Mouse (Mus musculus): ENCODE measurements around the gene Grin3a. TPM values are rescaled to one million over a fixed set of nuclear protein-coding genes. Genes with fewer than 3 reads are reported as not detected.

The Grin3a gene
- total RNA-seq, 2 experiments from 2014 or later, result 30.0 to 32.8 TPM

DNA sequence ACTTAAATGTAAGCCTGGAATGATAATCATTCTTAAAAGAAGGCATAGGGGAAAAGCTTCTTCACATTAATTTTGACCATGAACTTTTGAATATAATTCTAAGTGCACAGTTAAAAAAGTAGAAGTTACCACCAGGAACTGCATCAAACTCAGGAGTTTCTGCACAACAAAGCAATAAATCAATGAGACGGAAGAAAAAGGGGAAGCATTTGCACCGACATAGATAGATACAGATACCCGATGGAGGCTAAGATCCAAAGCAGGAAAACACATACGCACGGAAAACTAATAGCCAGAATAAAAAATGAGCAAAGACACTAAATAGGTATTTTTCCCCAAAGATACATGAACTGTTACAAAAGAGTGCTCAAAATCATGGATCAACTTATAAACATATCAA, 102.7 kb downstream of the Grin3a start:
- H3K4me3 ChIP-seq, result no peak overlapping the region
- intact Hi-C loops (cut with DNase I), result no loop called here
- no peak for DNase-seq (ENCODE audit: extremely low spot score in 1 of 2, low spot score in 2 of 2)
- H3K27ac ChIP-seq, result no peak overlapping the region
- TF ChIP-seq CTCF (IDR thresholded peaks at IDR 0.05), result no peak

DNA sequence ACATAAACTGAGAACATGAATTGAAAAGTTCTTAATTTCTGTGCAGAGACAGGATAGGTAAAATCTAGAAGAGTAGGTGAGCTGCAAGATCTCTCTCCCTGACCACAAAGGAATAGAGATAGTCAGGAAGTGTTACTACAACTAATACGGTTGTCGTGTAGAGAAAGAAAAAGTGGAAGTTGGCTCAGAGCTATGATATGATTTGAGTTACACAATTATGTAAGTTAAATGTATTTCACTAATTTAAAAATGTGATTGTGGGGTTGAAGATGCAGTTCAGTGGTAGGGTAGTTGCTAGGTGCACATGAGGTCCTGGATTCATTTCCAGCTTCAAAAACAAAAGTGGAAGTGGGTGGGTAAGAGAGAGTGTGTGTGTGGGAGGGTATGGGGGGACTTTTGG, 103.6 kb downstream of the Grin3a start:
- no peak for TF ChIP-seq CTCF (IDR thresholded peaks at IDR 0.05)
- no peak overlapping the region for H3K4me3 ChIP-seq
- intact Hi-C loops (cut with DNase I), result no loop called here
- no peak overlapping the region for H3K27ac ChIP-seq
- no peak for DNase-seq (ENCODE audit: extremely low spot score in 1 of 2, low spot score in 2 of 2)

DNA sequence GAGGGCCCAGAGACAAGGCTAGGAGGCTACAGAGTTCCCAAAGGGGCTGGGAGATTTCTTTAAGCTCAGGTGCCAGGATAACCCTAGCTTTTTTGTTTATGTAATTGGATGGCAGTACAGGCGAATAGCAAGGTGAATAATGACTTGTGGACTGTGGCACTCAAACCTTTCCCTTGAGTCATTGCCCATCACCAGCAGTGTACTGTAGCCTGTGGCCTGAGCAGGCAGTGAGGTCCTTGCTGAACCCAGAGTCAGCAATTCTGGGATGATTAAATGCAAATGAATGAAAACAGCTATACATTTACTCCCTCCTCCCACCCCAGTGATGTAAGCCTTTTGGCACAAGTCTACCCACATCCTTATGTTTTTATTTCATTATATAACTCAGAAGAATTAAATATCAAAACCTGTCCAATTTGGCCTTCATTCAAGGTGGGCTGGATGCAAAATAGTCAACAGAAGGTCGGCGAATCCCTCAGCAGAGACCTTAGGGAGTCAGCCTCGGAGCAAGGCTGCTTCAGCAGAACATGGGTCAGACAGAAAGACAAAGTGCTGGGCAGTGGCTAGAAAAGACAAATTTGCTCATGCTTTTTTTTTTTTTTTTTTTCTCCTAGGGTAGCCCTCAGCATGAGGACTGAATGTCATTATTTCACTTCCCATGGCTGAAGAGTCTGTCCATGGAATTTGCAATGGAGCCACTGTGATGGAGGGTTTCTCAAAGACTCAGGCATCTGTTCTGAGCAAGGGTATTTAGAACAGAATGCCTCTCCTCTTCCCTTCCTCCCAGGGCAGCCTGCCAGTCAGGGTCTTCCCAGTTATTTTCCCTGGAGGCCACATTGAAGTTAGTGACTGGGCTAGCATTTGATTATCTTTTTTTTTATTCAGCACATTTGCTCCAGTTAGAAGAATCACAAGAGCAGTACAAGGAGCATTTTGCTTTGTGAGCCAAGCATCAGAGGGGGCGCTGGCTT, 104.5 kb downstream of the Grin3a start:
- no peak for TF ChIP-seq CTCF (IDR thresholded peaks at IDR 0.05)
- DNase-seq (ENCODE audit: extremely low spot score in 1 of 2, low spot score in 2 of 2), result no peak
- Histone ChIP-seq H3K27ac (no peak overlapping the region; the same call in 1 of the 2 replicates), H3K4me3 (no peak overlapping the region)
- intact Hi-C loops (cut with DNase I), result no loop called here

DNA sequence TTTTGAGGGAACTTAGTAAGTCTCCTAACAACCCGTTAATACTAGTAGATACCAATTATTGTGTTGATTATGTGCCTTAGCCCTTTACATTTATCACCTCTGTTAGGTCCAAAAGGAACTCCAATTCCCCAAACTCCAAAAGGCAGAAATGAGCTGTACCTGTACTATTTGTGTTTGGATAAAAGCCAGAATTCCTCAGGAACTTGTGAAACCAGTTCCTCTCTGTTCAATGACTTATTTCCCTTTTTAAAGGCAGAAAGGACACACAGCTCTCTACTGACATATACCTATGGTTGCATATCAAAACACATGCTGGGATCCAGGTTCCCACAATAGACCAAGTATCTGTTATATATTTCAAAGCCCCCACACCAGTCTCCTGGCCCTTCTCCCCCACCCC, 106.0 kb downstream of the Grin3a start:
- DNase-seq (ENCODE audit: extremely low spot score in 1 of 2, low spot score in 2 of 2), result no peak
- intact Hi-C loops (cut with DNase I), result no loop called here
- no peak for TF ChIP-seq CTCF (IDR thresholded peaks at IDR 0.05)
- Histone ChIP-seq H3K27ac (no peak overlapping the region), H3K4me3 (no peak overlapping the region)

DNA sequence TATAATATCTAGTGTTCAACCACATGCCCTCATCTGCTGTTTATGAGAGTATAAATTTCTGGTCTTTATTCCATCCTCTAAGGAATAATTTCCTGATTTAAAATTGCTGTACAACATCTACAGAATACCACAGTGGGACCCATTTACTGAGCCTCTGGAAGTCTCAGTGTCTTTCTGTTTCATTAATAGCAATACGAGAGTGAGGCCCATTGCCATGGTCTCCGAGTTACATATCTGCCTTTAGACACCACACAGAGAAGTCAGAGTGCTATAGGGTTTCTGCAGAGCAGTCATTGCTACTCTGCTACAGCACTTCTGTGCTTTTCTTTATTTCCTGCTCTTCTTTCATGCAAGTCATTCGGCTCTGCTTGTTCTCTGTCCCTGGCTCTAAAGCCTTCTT, 116.2 kb downstream of the Grin3a start:
- intact Hi-C loops (cut with DNase I), result no loop called here
- Histone ChIP-seq H3K27ac (no peak overlapping the region), H3K4me3 (no peak overlapping the region)
- no peak for DNase-seq (ENCODE audit: extremely low spot score in 1 of 2, low spot score in 2 of 2)
- no peak for TF ChIP-seq CTCF (IDR thresholded peaks at IDR 0.05)

DNA sequence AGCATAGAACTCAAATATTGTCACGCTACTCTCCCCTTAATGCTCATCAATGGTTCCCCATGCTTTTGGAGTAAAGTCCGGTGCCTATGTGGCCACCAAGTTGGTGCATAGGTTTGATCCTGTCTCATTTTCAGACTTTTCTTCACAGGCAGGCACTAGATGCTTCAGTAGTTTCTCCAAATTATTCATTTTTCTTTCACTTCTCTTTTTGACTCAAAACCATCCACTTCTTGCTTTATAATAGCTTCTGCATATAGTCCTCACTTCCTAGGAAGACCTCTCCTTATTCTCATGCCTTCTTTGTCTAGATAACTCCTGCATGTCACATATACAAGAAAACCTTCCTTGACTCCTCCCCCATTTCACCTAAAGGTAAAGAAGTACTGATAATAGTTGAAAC, 121.6 kb downstream of the Grin3a start:
- Histone ChIP-seq H3K4me3 (no peak overlapping the region), H3K27ac (no peak overlapping the region)
- DNase-seq (ENCODE audit: extremely low spot score in 1 of 2, low spot score in 2 of 2), result no peak
- intact Hi-C loops (cut with DNase I), result no loop called here
- TF ChIP-seq CTCF (IDR thresholded peaks at IDR 0.05), result no peak

DNA sequence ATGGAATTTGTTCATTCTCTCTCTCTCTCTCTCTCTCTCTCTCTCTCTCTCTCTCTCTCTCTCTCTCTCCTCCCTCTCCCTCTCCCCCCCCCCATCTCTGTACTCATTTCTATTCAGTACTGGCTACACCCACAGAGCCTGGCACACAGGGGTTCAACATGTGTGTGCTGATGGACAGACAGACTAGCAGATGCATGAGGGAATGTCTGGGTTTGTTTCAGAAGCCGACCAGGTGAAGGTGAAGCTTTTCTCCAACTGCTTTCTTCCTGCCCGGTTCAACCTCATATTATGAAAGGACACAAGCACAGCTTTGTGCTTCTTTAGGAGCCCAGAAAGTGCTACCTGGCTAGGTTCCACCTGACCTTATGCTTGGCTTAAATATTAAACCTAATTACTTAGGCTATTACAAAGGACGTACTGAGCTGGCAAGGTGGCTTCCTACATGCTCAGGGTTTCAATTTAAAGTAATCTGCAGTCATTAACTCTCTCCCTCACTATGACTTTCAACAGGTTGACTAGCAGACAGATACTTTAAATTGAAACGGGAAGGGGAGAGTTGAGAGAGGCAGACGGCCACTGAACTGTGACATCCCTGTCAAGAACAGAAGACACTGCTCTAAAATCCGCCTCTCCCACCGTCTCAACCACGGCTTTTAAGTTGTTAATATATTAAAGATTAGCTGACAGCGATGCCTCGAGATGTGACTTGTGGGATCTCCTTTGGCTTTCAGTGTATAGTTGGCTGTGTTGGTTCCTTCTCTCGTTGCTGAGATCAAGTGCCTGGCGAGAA, 153.9 kb downstream of the Grin3a start:
- intact Hi-C loops (cut with DNase I), result no loop called here
- Histone ChIP-seq H3K27ac (no peak overlapping the region), H3K4me3 (no peak overlapping the region)
- DNase-seq (ENCODE audit: extremely low spot score in 1 of 2, low spot score in 2 of 2), result no peak
- no peak for TF ChIP-seq CTCF (IDR thresholded peaks at IDR 0.05)

DNA sequence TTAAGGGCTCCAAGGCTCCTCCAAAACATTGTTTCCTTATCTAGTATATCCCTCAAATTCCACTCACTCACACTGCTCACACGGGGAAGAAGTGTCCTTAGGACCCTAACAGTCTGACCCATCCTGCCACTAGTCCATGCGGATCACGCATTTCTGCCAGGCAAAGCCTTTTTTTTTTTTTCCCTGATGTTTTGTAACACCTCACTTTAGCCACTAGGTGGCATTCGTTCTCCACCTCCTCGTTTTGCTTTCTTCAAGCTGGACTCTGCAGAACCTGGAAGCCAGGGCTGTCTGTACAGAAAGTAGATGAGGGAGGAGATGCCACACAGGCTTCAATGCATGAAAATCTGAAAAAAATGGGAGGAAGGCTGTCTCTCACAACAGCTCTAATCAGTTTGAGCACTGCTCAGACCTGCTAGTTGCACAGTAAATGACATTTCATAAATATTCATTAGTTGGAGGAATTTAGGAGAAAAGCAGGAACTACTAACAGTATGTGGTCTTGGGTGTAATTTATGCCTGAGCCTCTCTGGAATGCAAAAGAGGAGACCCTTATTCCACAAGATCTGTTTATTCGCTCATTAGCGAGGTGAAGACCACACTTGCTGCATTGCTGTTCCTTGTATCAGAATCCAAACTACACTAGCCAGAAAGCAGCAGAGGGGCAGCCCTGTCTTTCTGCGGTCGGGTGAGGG, 156.8 kb downstream of the Grin3a start:
- intact Hi-C loops (cut with DNase I), result loop anchor here (1.0 to 5.0 kb wide), 3 partner anchors 156 to 989 kb away; partner anchors contain the start of gene Grin3a
- Histone ChIP-seq H3K27ac (no peak overlapping the region), H3K4me3 (no peak overlapping the region)
- DNase-seq (ENCODE audit: extremely low spot score in 1 of 2, low spot score in 2 of 2), result peak; percentile 46 to 52
- TF ChIP-seq CTCF (IDR thresholded peaks at IDR 0.05), result peak; percentile 88

DNA sequence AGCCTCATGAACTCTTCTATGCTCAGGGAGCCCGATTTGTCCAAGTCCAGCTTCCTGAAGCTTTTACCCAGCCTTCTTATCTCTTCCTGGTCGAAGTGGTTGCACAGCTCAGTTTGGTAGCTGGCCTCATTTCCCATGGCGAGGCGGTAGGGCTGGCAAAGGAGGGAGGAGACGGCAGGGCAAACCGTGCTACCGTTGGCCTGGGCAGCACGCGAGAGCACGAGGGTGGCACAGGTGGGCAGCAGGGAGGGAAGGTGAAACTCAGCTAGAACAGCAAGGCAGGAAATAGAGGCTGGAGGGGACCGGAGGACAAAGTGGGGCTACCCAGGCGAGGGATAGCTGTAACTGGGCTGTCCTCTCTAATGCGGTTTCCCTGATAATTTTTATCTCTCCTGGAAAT, 163.7 kb downstream of the Grin3a start, which contains the start of gene Ppp3r2:
Ppp3r2 (minus strand) TSS at position 213 of the 400 bp plus-strand sequence.
- TF ChIP-seq CTCF (IDR thresholded peaks at IDR 0.05), result no peak
- intact Hi-C loops (cut with DNase I), result no loop called here
- DNase-seq (ENCODE audit: extremely low spot score in 1 of 2, low spot score in 2 of 2), result no peak
- H3K4me3 ChIP-seq, result no peak within 1 kb of the TSS
- H3K27ac ChIP-seq, result no peak within 1 kb of the TSS

DNA sequence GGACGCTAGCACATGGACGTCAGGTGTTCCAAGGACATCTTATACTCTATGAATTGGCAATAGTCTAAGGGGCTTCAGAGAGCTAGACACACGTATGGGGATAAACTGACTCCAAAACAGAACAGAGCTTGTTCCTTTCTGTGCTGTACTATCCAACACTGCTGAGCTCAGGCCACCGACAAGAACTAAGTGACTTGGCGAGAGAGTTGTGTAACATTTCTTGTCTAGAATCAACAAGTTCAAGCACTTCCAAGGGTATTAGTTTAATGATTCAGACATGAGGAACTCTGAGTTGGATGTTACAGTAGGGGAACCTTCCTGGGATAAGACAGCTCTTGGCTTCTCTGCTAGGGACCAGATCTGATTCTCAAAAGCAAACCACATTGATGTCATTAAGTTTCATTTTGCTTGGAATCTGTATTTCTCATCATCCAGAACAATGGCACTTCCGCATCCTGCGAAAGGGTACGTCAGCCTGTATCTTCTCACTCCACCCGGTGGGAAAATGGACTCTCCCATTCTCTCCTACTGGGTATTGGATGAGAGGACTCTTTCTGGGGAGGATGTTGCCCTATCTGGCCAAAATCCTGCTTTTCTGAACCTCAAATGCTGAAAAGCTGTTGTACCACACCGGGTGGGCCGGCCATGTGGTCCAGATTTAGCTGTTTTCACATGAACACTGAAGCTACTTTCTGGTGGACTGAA, 165.2 kb downstream of the Grin3a start:
- H3K27ac ChIP-seq, result no peak overlapping the region
- TF ChIP-seq CTCF (IDR thresholded peaks at IDR 0.05), result no peak
- intact Hi-C loops (cut with DNase I), result no loop called here
- H3K4me3 ChIP-seq, result no peak overlapping the region
- no peak for DNase-seq (ENCODE audit: extremely low spot score in 1 of 2, low spot score in 2 of 2)

DNA sequence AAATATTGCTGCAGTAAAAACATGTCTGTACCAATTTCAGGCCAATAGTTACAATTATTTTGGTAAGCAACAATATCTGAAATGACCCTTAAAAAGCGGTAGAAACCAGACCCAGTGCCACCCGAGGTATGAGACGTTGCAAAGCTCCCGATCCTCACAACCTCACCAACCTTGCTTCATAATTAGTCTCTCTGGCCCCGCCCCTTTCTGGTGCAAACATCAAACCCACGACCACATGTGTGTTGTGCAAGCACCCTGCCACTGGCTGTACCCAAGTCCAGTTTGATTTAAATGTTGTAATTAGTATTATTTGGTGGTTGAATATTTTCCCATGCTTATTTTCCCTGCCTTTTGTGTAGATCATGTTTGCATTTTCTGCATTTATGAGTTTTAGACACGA, 168.8 kb downstream of the Grin3a start:
- H3K27ac ChIP-seq, result no peak overlapping the region
- H3K4me3 ChIP-seq, result no peak overlapping the region
- DNase-seq (ENCODE audit: extremely low spot score in 1 of 2, low spot score in 2 of 2), result no peak
- intact Hi-C loops (cut with DNase I), result no loop called here
- no peak for TF ChIP-seq CTCF (IDR thresholded peaks at IDR 0.05)
